Mouse (Mus musculus): ENCODE results near the gene Gnai2. TPM values are rescaled to one million over a fixed set of nuclear protein-coding genes. Genes with fewer than 3 reads are reported as not detected.
"Not testable (repeated sequence)": the region's sequence is repeated elsewhere in the genome, so short reads cannot be mapped to it uniquely, and the experiment has no call there.

The Gnai2 gene
- polyA plus RNA-seq, 1 experiment from 2014 or later: 308 TPM

DNA sequence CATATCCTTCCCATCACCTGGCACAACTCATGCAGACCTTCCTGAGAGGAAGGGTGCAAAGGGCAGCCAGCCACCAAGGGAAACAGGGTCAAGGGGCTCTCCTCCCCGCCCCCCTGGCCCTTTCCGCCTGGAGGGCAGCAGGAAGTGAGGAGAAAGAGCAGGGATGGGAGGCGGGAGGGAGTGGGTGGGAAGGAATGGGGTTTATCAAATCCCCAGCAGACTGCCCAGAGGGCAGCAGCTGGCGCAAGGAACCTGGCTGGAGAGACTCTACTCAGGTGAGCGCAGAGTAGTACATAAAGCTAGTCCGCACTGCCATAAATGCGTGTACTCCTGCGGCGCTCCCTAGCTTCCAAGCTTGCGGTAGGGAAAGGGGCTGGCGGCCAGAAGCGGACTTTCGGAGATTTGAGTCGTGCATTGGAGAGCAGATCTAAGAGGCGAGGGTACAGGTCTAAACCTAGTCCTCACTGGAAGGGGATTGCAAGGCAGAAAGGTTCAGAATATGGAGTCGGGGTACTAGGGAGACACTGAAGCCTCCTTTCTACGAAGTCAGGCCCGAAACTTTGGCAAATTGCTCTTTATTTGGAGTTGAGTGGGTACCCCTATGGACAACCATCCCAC is 67.4 kb downstream of the Gnai2 start, which contains the start of gene Hyal2:
Hyal2 (plus strand) TSS at position 244 of the 618 bp plus-strand sequence.
- peaks cover 49% of the 10 kb centered on the region for H3K4me1 ChIP-seq (ENCODE audit: control insufficient read depth, insufficient read depth, low read length)

DNA sequence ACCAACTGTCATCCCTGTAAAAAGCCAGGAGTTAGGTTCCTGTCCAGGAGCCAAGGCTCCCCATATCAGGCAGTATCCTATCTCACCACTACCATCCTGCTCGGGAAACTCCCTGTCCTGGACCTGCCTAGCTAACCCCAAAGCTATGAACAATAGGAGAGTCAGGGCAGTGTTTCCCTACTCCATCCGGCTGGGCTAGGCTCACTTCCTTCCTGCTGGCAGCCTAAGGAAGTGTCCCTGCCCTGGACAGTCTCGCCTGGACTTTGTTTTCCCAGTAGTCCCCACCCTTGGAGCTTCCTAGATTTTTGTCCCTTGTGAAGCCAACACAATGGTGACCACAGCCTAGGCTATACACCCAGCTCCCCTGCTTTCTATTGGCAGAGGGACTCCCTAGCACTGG is 68.3 kb downstream of the Gnai2 start:
- peaks cover 53% of the 10 kb centered on the region for H3K4me1 ChIP-seq (ENCODE audit: control insufficient read depth, insufficient read depth, low read length)
- H3K9me3 ChIP-seq (replicated peaks; ENCODE audit: control insufficient read depth, low read length): no peaks in the 10 kb centered on the region
- peak overlapping the region; percentile 34; the same call in 1 of the 2 replicates for H3K9ac ChIP-seq (ENCODE audit: low read length)
- 45% methylated on average over 3 of the region's 3 CpGs for WGBS
- H3K4me2 ChIP-seq (ENCODE audit: low read depth, low read length): peak overlapping the region; percentile 90; the same call in 1 of the 2 replicates
- H3K27me3 ChIP-seq (ENCODE audit: control insufficient read depth, insufficient read depth, low read length): no peaks in the 10 kb centered on the region
- peaks cover 7% of the 10 kb centered on the region for H3K36me3 ChIP-seq (ENCODE audit: control insufficient read depth, insufficient read depth, low read length)
- ATAC-seq (ENCODE audit: insufficient read depth, low FRiP score): no peak
- H3K4me3 ChIP-seq (replicated peaks; ENCODE audit: low read length): no peak overlapping the region
- peak overlapping the region; percentile 89 for H3K27ac ChIP-seq (ENCODE audit: low read length)

More for the DNA sequence above, 67.4 kb downstream of the Gnai2 start, which contains the start of gene Hyal2:
- 6% methylated on average over 18 of the region's 18 CpGs for WGBS
- Histone ChIP-seq H3K4me2 (ENCODE audit: low read depth, low read length) (peak within 1 kb of the TSS; percentile 90), H3K27me3 (ENCODE audit: control insufficient read depth, insufficient read depth, low read length) (no peaks in the 10 kb centered on the region), H3K36me3 (ENCODE audit: control insufficient read depth, insufficient read depth, low read length) (peaks cover 7% of the 10 kb centered on the region; the same call in 1 of the 2 replicates), H3K9me3 (replicated peaks; ENCODE audit: control insufficient read depth, low read length) (no peaks in the 10 kb centered on the region), H3K27ac (ENCODE audit: low read length) (peak within 1 kb of the TSS; percentile 89), H3K4me3 (replicated peaks; ENCODE audit: low read length) (peak within 1 kb of the TSS; percentile 92), H3K9ac (ENCODE audit: low read length) (peak within 1 kb of the TSS; percentile 89)
- no peak for ATAC-seq (ENCODE audit: insufficient read depth, low FRiP score)

DNA sequence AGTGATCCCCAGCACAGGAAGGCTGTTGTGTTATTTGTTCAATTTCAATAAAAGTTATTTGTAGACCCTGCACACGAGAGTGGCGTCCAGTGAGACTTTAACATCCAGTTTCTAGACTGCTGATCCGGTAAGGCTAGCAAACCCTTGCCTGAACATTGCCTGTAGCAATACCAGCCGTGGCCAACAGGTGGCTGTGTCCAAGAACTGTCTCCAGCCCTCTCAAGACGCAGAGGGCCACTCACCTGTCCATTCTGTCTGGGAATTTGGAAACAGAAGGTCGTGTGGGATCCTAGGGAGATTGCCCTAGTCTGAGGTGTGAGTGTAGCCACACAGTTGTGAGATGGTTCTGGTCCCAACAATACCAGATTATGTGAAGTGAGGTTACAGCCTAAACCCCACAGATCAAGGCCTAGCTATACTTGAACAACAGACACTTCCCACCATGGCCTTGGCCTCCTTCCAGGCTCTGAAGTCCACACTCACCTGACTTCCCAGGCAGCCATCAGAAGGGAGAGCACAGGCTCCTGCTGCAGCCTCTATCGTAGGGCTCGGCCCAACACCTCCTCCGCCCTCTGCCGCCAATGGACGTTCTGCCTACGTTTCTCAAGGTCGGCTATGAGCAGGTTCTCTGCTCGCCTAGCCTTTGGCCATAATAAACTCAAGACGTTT is 69.0 kb downstream of the Gnai2 start:
- H3K36me3 ChIP-seq (ENCODE audit: control insufficient read depth, insufficient read depth, low read length): peaks cover 13% of the 10 kb centered on the region
- H3K27ac ChIP-seq (ENCODE audit: low read length): peak overlapping the region; percentile 89
- no peak overlapping the region for H3K9ac ChIP-seq (ENCODE audit: low read length)
- H3K4me3 ChIP-seq (replicated peaks; ENCODE audit: low read length): no peak overlapping the region
- 48% methylated on average over 15 of the region's 15 CpGs for WGBS
- ATAC-seq (ENCODE audit: insufficient read depth, low FRiP score): no peak
- no peaks in the 10 kb centered on the region for H3K9me3 ChIP-seq (replicated peaks; ENCODE audit: control insufficient read depth, low read length)
- peaks cover 47% of the 10 kb centered on the region for H3K4me1 ChIP-seq (ENCODE audit: control insufficient read depth, insufficient read depth, low read length)
- H3K27me3 ChIP-seq (ENCODE audit: control insufficient read depth, insufficient read depth, low read length): no peaks in the 10 kb centered on the region
- H3K4me2 ChIP-seq (ENCODE audit: low read depth, low read length): peak overlapping the region; percentile 90; the same call in 1 of the 2 replicates

DNA sequence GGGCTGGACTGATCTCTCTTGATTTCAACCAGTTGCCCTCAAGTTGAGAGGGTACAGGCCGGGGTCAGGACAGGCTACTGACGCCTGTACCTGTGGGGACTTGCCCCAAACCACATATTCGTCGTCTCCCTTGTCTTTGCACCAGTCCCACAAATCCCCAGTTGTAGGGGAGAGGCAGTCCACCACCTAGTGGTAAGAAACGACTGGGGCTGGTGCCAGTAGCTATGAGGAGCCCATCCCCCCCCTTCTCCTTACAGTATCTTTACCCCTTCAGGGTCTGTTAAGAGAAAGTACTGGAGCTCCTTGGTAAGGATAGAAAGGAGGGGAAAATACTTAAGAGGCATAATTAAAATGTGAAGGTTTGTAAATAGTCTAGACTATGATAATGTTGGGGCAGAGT is 69.6 kb downstream of the Gnai2 start:
- peaks cover 41% of the 10 kb centered on the region for H3K4me1 ChIP-seq (ENCODE audit: control insufficient read depth, insufficient read depth, low read length)

More for the DNA sequence above, 69.6 kb downstream of the Gnai2 start:
- Histone ChIP-seq H3K27ac (ENCODE audit: low read length) (peak overlapping the region; percentile 89; the same call in 1 of the 2 replicates), H3K4me2 (ENCODE audit: low read depth, low read length) (peak overlapping the region; percentile 90; the same call in 1 of the 2 replicates), H3K9ac (ENCODE audit: low read length) (0 out of 2 replicates have a peak overlapping the region, but pooled peaks have one; percentile 4), H3K36me3 (ENCODE audit: control insufficient read depth, insufficient read depth, low read length) (peaks cover 19% of the 10 kb centered on the region)
- ATAC-seq (ENCODE audit: insufficient read depth, low FRiP score); H3K4me3 ChIP-seq (replicated peaks; ENCODE audit: low read length); H3K9me3 ChIP-seq (replicated peaks; ENCODE audit: control insufficient read depth, low read length); H3K27me3 ChIP-seq (ENCODE audit: control insufficient read depth, insufficient read depth, low read length): not testable (repeated sequence)
- 47% methylated on average over 5 of the region's 5 CpGs for WGBS

Other genes with a start within 250 kb of the Gnai2 start
- gene Cacna2d2, start 235.8 kb downstream of the Gnai2 start, polyA plus RNA-seq (2015; fragmentation: Nextera tagmentation; extraction: Ambion mirVana): 0.19 and 0.35 TPM in 2 replicates
- gene Tmem115, start 101.4 kb downstream of the Gnai2 start, polyA plus RNA-seq (2015; fragmentation: Nextera tagmentation; extraction: Ambion mirVana): 38.1 and 40.2 TPM in 2 replicates
- 27.4 and 30.0 TPM in 2 replicates for gene Cyb561d2, start 93.2 kb downstream of the Gnai2 start, polyA plus RNA-seq (2015; fragmentation: Nextera tagmentation; extraction: Ambion mirVana)
- 40.8 and 42.6 TPM in 2 replicates for gene Nprl2, start 93.1 kb downstream of the Gnai2 start, polyA plus RNA-seq (2015; fragmentation: Nextera tagmentation; extraction: Ambion mirVana)
- 0.76 and 1.6 TPM in 2 replicates for gene Zmynd10, start 88.1 kb downstream of the Gnai2 start, polyA plus RNA-seq (2015; fragmentation: Nextera tagmentation; extraction: Ambion mirVana)
- 63.8 and 72.2 TPM in 2 replicates for gene Rassf1, start 83.8 kb downstream of the Gnai2 start, polyA plus RNA-seq (2015; fragmentation: Nextera tagmentation; extraction: Ambion mirVana)
- 35.0 and 38.2 TPM in 2 replicates for gene Tusc2, start 72.1 kb downstream of the Gnai2 start, polyA plus RNA-seq (2015; fragmentation: Nextera tagmentation; extraction: Ambion mirVana)
- gene Hyal2, start 67.4 kb downstream of the Gnai2 start, polyA plus RNA-seq (2015; fragmentation: Nextera tagmentation; extraction: Ambion mirVana): 85.2 and 91.6 TPM in 2 replicates
- 14.9 and 16.8 TPM in 2 replicates for gene Hyal1, start 58.4 kb downstream of the Gnai2 start, polyA plus RNA-seq (2015; fragmentation: Nextera tagmentation; extraction: Ambion mirVana)
- gene Naa80, start 56.5 kb downstream of the Gnai2 start, polyA plus RNA-seq (2015; fragmentation: Nextera tagmentation; extraction: Ambion mirVana): 17.4 and 20.4 TPM in 2 replicates
- gene Hyal3, start 54.5 kb downstream of the Gnai2 start, polyA plus RNA-seq (2015; fragmentation: Nextera tagmentation; extraction: Ambion mirVana): 1.4 and 1.9 TPM in 2 replicates
- gene Ifrd2, start 47.7 kb downstream of the Gnai2 start, polyA plus RNA-seq (2015; fragmentation: Nextera tagmentation; extraction: Ambion mirVana): 62.0 and 77.7 TPM in 2 replicates
- 14.9 and 16.3 TPM in 2 replicates for gene Sema3b, start 26.1 kb downstream of the Gnai2 start, polyA plus RNA-seq (2015; fragmentation: Nextera tagmentation; extraction: Ambion mirVana)
- 13.0 and 15.1 TPM in 2 replicates for gene Slc38a3, start 34.2 kb upstream of the Gnai2 start, polyA plus RNA-seq (2015; fragmentation: Nextera tagmentation; extraction: Ambion mirVana)
- gene Gnat1, start 44.3 kb upstream of the Gnai2 start, polyA plus RNA-seq (2015; fragmentation: Nextera tagmentation; extraction: Ambion mirVana): 0.42 and 2.0 TPM in 2 replicates
- 15.1 and 16.8 TPM in 2 replicates for gene Sema3f, start 75.1 kb upstream of the Gnai2 start, polyA plus RNA-seq (2015; fragmentation: Nextera tagmentation; extraction: Ambion mirVana)
- gene Rbm5, start 135.6 kb upstream of the Gnai2 start, polyA plus RNA-seq (2015; fragmentation: Nextera tagmentation; extraction: Ambion mirVana): 183 and 187 TPM in 2 replicates
- gene Rbm6, start 237.9 kb upstream of the Gnai2 start, polyA plus RNA-seq (2015; fragmentation: Nextera tagmentation; extraction: Ambion mirVana): 63.7 and 71.2 TPM in 2 replicates

Data from stomach, embryonic 16.5 days (tissue).